Mouse (Mus musculus) forelimb bud, embryonic 11.5 days (tissue): Measurements from ENCODE around the gene Pdlim1.

Experiments
- DNase-seq: peaks from one replicate; pipeline ENCODE4 v3.0.0-alpha.2; 2012; ENCODE audit warnings: low read depth, low spot score

Gene Pdlim1

GRCm38 (mm10) chr19:40271308-40271892, at the start of gene Pdlim1:
Gene Pdlim1 (minus strand): TSS chr19:40271842.
- peak; percentile 33 for DNase-seq

DNA sequence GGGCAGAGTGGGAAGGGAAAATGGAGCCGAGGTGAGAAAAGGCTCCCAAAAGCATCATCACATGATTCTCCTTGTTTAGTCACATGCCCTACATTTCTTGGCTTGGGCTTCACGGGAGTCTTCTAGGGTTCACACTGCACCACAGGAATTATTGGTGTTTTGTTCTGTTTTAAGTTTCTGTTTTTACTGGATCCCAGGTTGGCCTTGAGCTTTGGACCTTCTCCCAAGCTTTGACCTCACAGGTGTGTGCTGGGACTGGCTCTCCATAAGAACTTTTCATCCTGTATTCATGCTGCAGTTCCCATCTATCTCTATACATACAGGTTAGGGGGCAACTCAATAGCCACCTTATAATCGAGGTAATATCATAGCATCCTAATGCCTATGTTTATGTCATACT, 47.6 kb upstream of the Pdlim1 start:
- DNase-seq, result no peak

- DNase-seq, result no peak
Measured at GRCm38 (mm10) chr19:40318511-40318910, 46.9 kb upstream of the Pdlim1 start.

GRCm38 (mm10) chr19:40317001-40317400, 45.4 kb upstream of the Pdlim1 start:
- no peak for DNase-seq

- DNase-seq, result no peak
Measured at GRCm38 (mm10) chr19:40314252-40314651, 42.6 kb upstream of the Pdlim1 start.

GRCm38 (mm10) chr19:40311631-40312030, 40.0 kb upstream of the Pdlim1 start:
- DNase-seq, result no peak

GRCm38 (mm10) chr19:40310410-40311130, 38.9 kb upstream of the Pdlim1 start:
- DNase-seq, result no peak

DNA sequence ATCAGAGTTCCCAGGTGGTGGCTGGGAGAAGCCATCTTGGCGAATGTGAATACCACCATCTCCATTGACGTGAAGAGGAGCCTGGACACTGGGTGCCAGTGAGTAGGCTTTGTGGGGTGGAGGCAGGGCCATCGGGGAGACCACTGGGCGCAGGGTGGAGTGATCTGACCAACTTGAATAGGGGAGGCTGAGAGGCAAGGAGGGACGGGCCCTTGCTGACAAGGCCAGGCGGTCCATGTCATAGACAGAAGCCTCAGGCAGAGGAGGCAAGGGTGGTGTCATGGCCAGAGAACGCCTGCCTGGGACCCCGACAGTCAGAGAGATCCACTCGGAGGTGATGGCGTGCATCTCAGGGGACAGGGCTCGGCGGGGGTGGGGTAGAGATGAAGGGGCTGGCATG, 38.3 kb upstream of the Pdlim1 start:
- DNase-seq, result no peak

DNA sequence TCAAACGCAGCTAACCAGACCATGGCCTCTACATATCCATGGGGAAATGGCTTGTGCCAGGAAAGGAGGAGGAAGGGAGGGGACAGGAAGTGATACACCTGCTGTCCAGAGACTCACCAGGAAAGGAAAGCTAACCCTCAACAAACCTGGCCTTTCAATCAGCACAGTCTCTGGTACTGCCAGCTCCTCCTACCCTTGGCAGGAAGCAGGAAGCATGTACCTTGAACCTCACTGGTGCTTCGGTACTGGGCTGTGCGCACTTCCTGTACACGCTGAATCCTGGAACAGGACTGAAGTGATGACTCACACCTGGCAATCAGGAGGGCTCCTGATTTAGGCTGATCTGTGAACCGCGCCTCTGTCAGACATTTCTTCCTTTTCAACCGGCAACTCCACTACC, 35.9 kb upstream of the Pdlim1 start:
- DNase-seq, result no peak

DNA sequence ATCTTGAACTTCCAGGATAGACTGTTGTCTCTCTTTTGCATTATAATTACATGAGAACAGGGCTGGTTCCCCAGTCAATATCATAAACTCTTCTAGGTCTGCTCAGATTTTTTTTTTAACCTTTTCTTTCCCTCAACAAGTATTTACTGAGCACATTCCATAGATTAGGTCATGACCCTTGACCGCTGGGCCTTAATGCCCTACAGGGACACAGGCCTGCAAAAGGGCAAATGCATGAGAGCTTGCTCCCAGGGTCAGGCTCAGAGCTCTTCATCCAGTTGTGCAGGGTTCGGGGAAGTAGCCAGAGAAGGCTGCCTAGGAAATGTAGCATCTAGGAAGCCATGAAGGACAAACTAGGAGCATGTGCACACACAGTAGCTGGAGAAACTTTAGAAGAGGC, 35.0 kb upstream of the Pdlim1 start:
- DNase-seq, result no peak

- no peak for DNase-seq
Measured at GRCm38 (mm10) chr19:40305456-40305855, 33.8 kb upstream of the Pdlim1 start.

- DNase-seq, result no peak
Measured at GRCm38 (mm10) chr19:40302916-40303315, 31.3 kb upstream of the Pdlim1 start.

- DNase-seq, result no peak
Measured at GRCm38 (mm10) chr19:40302477-40302876, 30.8 kb upstream of the Pdlim1 start.

GRCm38 (mm10) chr19:40299983-40300759, 28.5 kb upstream of the Pdlim1 start:
- no peak for DNase-seq

- DNase-seq, result no peak
Measured at GRCm38 (mm10) chr19:40299182-40299581, 27.5 kb upstream of the Pdlim1 start.

- no peak for DNase-seq
Measured at GRCm38 (mm10) chr19:40298574-40298973, 26.9 kb upstream of the Pdlim1 start.

DNA sequence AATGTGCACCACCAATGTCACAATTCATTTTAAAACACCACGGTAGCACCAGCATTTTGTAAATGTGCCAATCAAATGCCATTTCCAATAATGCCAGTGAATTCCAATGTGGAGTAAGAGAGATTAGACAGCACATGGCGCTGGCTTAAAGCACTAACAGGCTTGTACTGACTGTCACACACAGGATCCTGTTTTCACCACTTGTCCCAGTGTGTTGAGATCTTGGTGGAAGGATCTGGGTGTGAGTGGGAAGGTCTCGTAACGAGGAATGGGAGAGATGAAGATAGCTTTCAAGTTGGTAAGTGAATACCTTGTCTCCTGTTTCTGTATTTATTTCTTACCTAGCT, 26.1 kb upstream of the Pdlim1 start:
- DNase-seq, result no peak

DNA sequence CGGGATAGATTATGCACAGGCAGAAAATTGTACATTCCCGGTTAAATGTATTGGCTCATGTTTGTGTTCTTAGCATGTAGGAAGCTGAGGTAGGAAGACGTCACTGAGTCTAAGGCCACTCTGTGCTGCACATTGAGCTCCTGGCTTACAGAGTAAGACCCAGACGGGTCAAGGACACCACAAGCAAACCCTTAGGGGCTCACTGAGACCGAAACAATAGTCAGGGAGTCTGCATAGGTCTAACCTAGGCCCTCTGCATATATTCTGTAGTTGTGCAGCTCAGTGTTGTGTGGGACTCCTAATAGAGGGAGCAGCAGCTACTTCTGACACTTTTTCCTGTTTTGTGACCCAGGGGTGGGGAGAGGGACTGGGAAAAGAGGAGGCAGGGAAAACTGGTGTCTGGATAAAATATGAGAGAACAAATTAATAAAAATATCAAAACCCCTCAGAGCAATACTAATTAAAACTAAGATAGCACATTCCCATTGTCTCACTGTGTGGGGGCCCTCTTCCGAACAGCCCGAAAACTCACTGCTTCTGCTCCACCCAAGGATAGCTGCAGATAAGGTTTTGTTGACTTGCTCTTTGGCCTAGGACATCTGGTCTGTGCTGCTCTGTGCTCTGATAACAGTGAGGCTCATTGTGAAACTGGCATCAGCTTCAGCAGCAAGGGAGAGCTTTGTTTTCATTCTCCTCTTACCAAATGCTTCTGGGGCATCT, 25.6 kb upstream of the Pdlim1 start:
- no peak for DNase-seq

DNA sequence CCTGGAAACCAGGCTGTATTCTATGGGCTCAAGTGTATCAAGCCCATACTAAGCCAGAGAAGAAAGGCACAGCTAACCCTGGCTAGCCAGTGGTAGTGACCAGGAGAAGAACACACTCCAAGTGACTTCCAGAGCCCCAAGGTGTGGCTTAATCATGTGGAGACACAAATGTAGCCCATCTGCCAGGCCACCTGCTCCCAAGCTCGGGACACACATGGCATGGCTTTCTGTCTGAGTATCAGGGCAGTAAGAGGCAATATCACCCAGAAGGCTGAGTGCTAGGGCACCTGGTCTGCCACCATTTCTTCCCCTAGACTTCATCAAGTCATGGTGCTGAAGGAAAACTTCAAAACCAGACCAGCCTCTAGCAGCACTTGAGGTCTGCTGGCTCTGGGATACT, 22.6 kb upstream of the Pdlim1 start:
- DNase-seq, result no peak

DNA sequence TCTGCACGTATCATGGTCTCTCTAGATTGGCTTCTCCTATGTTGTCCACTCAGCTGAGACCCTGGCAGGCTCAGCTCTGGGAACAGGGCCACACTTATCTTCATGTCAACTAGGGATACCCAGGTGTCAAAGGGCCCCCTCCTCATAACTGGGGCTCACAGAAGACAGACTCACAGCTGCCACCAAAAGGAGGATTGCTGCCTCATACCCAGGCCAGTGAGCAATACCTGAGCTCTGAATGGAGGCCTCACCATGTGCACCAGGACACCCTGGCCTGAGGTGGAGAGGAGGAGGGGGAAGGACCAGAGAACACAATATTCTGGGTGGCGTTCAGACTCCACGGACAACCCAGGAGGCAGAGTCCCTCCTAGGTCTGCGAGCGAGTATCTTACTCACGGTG, 22.1 kb upstream of the Pdlim1 start:
- DNase-seq, result no peak

- no peak for DNase-seq
Measured at GRCm38 (mm10) chr19:40290099-40290724, 18.6 kb upstream of the Pdlim1 start.

DNA sequence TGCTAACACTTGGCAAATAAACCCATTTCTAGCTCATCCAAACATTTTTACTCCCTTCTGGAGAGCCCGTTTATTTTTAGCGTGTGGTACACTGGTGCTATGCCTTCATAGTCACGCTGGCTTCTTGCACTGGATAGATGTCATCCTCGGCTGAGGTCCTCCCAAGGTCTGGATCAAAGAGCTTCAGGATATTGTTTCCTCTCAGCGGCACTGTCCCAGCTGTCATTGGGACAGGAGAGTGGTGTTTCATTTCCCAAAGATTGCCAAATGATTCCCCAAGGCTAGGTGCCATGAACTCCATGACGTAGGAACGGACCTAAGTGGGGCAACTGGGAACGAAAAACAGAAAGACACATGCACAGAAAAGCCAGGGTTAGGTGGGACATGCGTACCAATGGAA, 16.8 kb upstream of the Pdlim1 start:
- no peak for DNase-seq
